Mouse (Mus musculus): ENCODE results near the gene Nol4l. TPM values are rescaled to one million over a fixed set of nuclear protein-coding genes. Genes with fewer than 3 reads are reported as not detected.

Nol4l gene
- polyA plus RNA-seq, 1 experiment, result 47.5 TPM

DNA sequence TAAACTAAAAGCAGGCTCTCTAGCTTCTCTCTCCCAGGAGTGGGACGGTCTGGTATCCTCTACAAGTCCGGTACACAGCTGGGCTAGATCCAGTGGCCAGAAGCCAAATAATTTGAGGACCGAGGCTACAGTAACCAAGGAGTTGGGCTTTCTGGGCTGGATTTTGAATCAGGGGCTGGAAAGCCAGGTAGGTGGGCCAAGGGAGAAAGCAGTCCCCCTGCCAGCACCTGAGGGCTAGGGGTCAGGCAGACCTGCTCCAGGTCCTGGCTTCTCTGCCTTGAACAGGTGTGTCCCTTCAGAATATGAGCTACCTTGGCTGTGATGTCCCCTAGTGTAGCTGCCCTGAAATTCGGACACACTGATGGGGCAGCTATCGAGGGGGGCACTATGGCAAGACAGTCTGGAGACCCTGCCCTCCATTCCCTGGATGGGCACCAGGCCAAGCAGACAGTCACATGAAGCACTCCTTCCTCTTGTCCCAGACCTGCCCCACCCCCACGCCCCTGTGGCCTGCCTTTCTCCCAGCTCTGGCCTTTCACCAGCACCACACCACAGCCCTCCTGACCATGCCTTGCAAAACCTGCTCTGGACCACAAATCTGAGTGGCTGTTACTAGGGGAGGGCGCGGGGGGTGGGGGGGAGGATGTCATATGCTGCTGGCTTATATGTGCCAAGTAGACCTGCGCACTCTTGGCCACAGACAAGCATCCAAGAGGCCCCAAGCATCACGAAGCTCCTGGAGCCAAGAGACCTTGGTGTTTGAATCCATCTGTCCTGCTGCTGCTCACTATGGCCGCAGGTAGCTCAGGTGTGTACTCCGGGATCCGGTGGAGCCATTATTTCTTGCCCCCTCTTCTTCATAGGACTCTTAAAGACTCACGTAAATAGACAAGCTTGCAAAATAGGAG lies 17.1 kb downstream of the Nol4l start:
- Histone ChIP-seq H3K4me1 (ENCODE audit: control insufficient read depth, insufficient read depth, insufficient read length, low read length) (no peaks in the 10 kb centered on the region), H3K36me3 (ENCODE audit: control insufficient read depth, insufficient read depth, low read length) (no peaks in the 10 kb centered on the region), H3K4me3 (ENCODE audit: low read depth, low read length) (no peak overlapping the region), H3K27me3 (ENCODE audit: control insufficient read depth, insufficient read depth, low read length) (no peaks in the 10 kb centered on the region), H3K27ac (ENCODE audit: insufficient read depth, low read depth, low read length) (no peak overlapping the region)
- TF ChIP-seq POLR2A (IDR thresholded peaks at IDR 0.05; ENCODE audit: low read depth, low read length) (no peak), CTCF (IDR thresholded peaks at IDR 0.05; ENCODE audit: extremely low read depth, insufficient read length, insufficient replicate concordance, low read depth, low read length) (no peak)
- WGBS, result 78% methylated on average over 14 of the region's 14 CpGs

DNA sequence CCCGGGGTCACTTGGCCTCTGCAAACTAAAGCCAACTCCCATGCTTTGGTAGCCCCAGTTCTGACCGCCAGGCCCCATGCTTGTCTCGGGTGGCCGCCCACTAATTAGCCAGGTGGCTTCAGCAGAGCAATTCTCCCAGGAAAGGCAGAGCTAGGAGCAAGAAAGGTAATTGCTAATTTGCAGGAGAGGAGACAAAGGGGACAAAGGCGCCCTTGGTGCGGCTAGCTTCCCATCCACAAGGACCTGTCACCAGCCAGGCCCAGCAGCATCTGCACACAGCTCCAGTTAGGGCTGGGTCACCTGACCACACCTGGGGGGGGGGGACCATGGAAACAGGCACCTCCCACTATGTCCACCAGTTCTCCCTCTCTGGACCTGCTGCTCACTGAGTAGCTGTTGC lies 18.2 kb downstream of the Nol4l start:
- Histone ChIP-seq H3K4me1 (ENCODE audit: control insufficient read depth, insufficient read depth, insufficient read length, low read length) (no peaks in the 10 kb centered on the region), H3K27ac (ENCODE audit: insufficient read depth, low read depth, low read length) (no peak overlapping the region), H3K4me3 (ENCODE audit: low read depth, low read length) (no peak overlapping the region), H3K27me3 (ENCODE audit: control insufficient read depth, insufficient read depth, low read length) (no peaks in the 10 kb centered on the region), H3K36me3 (ENCODE audit: control insufficient read depth, insufficient read depth, low read length) (no peaks in the 10 kb centered on the region)
- no peak for TF ChIP-seq CTCF (IDR thresholded peaks at IDR 0.05; ENCODE audit: extremely low read depth, insufficient read length, insufficient replicate concordance, low read depth, low read length)
- TF ChIP-seq POLR2A (IDR thresholded peaks at IDR 0.05; ENCODE audit: low read depth, low read length), result no peak
- 79% methylated on average over 6 of the region's 6 CpGs for WGBS

DNA sequence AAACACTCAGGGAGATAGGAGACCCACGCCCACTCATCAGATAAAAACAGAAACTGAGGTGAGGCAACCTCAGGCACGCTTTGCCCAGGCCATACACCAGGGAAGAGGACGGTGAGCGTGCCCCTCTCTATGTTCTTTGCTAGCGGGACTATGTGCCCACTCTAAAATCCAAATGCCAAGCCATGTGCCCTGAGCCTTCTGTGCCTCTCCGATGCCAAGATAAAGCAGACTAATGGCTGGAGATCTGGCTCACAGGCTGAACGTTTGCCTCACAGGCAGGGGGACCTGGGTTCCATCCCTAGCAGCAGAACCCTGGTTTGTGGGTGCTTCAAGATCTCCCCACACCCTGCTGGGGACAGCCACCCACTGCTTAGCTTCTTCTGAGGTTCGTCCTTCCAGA lies 19.6 kb downstream of the Nol4l start:
- no peaks in the 10 kb centered on the region for H3K36me3 ChIP-seq (ENCODE audit: control insufficient read depth, insufficient read depth, low read length)
- H3K4me3 ChIP-seq (ENCODE audit: low read depth, low read length), result no peak overlapping the region
- TF ChIP-seq CTCF (IDR thresholded peaks at IDR 0.05; ENCODE audit: extremely low read depth, insufficient read length, insufficient replicate concordance, low read depth, low read length), result no peak
- WGBS, result 89% methylated on average over 8 of the region's 8 CpGs
- no peaks in the 10 kb centered on the region for H3K27me3 ChIP-seq (ENCODE audit: control insufficient read depth, insufficient read depth, low read length)
- H3K4me1 ChIP-seq (ENCODE audit: control insufficient read depth, insufficient read depth, insufficient read length, low read length), result no peaks in the 10 kb centered on the region
- no peak overlapping the region for H3K27ac ChIP-seq (ENCODE audit: insufficient read depth, low read depth, low read length)

DNA sequence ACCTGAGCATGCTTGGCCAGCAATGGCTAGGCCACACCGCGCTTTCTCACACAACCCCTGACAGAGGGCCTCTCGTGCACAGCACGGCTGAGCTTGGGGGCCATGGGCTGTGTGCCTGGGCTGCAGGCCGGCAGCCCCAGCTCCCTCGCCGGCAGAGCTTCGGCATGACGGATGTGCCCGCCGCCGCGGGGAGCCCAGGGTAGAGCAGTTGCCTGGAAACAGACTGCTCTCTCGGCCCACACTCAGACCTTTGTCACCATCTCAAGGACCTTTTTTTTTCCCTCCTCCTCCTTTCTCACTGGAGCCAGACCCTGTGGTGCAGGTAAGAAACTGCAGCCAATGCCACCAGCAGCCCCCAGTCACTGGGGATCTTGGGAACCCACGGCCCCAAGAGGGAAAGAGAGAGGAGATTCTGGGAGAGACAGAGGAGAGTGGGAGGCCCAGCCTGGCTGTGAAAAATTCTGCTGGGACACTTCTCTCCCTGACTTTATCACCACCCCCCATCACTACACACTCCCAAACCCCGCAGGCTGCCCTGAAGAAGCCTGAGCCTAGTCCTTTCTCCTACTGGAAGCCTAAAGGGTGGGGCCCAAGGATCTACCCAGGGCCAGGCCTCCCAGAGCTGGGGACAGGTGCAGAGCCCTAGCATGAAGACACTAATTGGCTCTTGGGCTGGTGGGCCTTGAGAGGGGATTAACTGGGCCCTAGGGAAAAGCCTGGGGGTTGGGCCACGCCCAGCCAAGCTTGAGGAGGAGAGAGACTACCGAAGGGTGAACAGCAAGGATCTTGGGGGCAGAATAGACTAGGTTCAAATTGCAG lies 20.4 kb downstream of the Nol4l start:
- H3K4me1 ChIP-seq (ENCODE audit: control insufficient read depth, insufficient read depth, insufficient read length, low read length), result no peaks in the 10 kb centered on the region
- H3K4me3 ChIP-seq (ENCODE audit: low read depth, low read length), result no peak overlapping the region
- H3K27me3 ChIP-seq (ENCODE audit: control insufficient read depth, insufficient read depth, low read length), result no peaks in the 10 kb centered on the region
- H3K27ac ChIP-seq (ENCODE audit: insufficient read depth, low read depth, low read length), result no peak overlapping the region
- WGBS, result 54% methylated on average over 18 of the region's 18 CpGs
- H3K36me3 ChIP-seq (ENCODE audit: control insufficient read depth, insufficient read depth, low read length), result no peaks in the 10 kb centered on the region
- no peak for TF ChIP-seq CTCF (IDR thresholded peaks at IDR 0.05; ENCODE audit: extremely low read depth, insufficient read length, insufficient replicate concordance, low read depth, low read length)
- TF ChIP-seq POLR2A (IDR thresholded peaks at IDR 0.05; ENCODE audit: low read depth, low read length), result no peak

DNA sequence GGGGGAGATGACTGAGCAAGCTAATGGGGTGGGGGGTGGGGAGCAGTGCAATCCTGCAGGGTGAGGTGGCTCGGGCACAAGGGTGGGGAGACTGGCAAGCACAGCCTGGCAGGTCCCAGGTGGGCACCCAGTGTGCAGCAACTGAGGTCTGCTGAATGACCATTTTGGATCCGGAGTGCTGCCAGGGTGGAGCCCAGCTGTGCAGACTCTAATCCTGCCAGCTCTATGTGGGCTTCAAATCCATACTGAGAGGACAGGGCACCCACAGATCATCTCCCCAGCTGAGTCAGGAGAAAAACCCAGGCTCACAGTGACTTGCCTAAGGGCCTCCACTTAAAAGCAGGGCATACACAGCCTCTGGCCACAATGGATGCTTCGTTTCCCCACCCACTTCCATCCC lies 21.4 kb downstream of the Nol4l start:
- Histone ChIP-seq H3K4me3 (ENCODE audit: low read depth, low read length) (no peak overlapping the region), H3K4me1 (ENCODE audit: control insufficient read depth, insufficient read depth, insufficient read length, low read length) (no peaks in the 10 kb centered on the region), H3K27me3 (ENCODE audit: control insufficient read depth, insufficient read depth, low read length) (no peaks in the 10 kb centered on the region), H3K36me3 (ENCODE audit: control insufficient read depth, insufficient read depth, low read length) (no peaks in the 10 kb centered on the region), H3K27ac (ENCODE audit: insufficient read depth, low read depth, low read length) (no peak overlapping the region)
- WGBS, result 82% methylated on average over 3 of the region's 3 CpGs
- TF ChIP-seq CTCF (IDR thresholded peaks at IDR 0.05; ENCODE audit: extremely low read depth, insufficient read length, insufficient replicate concordance, low read depth, low read length) (no peak), POLR2A (IDR thresholded peaks at IDR 0.05; ENCODE audit: low read depth, low read length) (no peak)

DNA sequence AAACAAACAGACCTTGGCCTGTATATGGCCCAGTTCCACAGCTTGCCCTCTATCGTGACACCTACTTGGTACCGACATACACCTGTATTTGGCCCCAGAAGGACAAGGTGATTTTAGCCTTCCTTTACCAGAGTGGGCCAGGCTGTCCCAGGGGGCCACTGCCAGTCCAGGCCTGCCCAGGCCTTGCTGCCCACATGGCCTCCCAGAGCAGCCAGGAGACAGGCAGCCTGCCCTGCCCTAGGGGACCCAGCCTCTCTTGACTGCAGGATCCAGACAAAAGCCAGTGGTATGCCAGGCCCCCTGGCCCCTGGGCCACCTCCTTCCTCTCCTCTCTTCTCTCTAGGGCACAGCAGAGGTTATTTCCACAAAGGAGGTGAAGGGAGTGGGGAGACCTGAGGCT lies 21.8 kb downstream of the Nol4l start:
- no peak overlapping the region for H3K27ac ChIP-seq (ENCODE audit: insufficient read depth, low read depth, low read length)
- H3K4me1 ChIP-seq (ENCODE audit: control insufficient read depth, insufficient read depth, insufficient read length, low read length), result no peaks in the 10 kb centered on the region
- 94% methylated on average over 2 of the region's 2 CpGs for WGBS
- no peaks in the 10 kb centered on the region for H3K36me3 ChIP-seq (ENCODE audit: control insufficient read depth, insufficient read depth, low read length)
- H3K4me3 ChIP-seq (ENCODE audit: low read depth, low read length), result no peak overlapping the region
- no peak for TF ChIP-seq CTCF (IDR thresholded peaks at IDR 0.05; ENCODE audit: extremely low read depth, insufficient read length, insufficient replicate concordance, low read depth, low read length)
- no peak for TF ChIP-seq POLR2A (IDR thresholded peaks at IDR 0.05; ENCODE audit: low read depth, low read length)
- no peaks in the 10 kb centered on the region for H3K27me3 ChIP-seq (ENCODE audit: control insufficient read depth, insufficient read depth, low read length)

DNA sequence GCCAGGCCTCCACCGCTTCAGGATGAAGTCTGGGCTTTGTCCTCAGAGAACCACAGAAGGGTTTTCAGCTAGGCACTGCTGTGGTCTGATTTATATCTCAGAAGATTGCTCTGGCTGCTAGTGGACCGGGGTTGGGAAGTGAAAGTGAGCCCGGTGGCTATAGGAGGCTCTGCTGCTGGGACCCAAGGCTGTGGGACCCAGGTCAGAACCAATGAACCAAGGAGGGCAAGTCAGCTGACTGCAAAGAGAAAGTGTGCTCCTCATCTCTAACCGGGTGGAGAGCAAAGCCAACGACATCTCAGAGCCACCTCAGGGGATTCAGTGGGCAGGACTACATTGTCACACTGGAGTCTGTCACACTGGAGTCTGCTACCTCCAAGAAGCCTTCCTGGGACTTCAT lies 23.4 kb downstream of the Nol4l start:
- H3K36me3 ChIP-seq (ENCODE audit: control insufficient read depth, insufficient read depth, low read length), result no peaks in the 10 kb centered on the region
- 75% methylated on average over 5 of the region's 5 CpGs for WGBS
- H3K27ac ChIP-seq (ENCODE audit: insufficient read depth, low read depth, low read length), result no peak overlapping the region
- H3K27me3 ChIP-seq (ENCODE audit: control insufficient read depth, insufficient read depth, low read length), result no peaks in the 10 kb centered on the region
- no peaks in the 10 kb centered on the region for H3K4me1 ChIP-seq (ENCODE audit: control insufficient read depth, insufficient read depth, insufficient read length, low read length)
- no peak for TF ChIP-seq CTCF (IDR thresholded peaks at IDR 0.05; ENCODE audit: extremely low read depth, insufficient read length, insufficient replicate concordance, low read depth, low read length)
- no peak for TF ChIP-seq POLR2A (IDR thresholded peaks at IDR 0.05; ENCODE audit: low read depth, low read length)
- no peak overlapping the region for H3K4me3 ChIP-seq (ENCODE audit: low read depth, low read length)

Measured in small intestine, adult 2 months (tissue).